Mouse (Mus musculus): ENCODE data around the gene Srebf2. TPM values are rescaled to one million over a fixed set of nuclear protein-coding genes. Genes with fewer than 3 reads are reported as not detected.
A peak's percentile ranks its signal among the peaks of the same experiment; 100 is the strongest.

Srebf2 gene
- polyA plus RNA-seq, 1 experiment from 2014 or later, result 141 TPM

MicroRNAs within 50 kb of the gene (microRNA counts, 519-probe panel; counts per million panel counts)
- microRNA mmu-miR-33, result 3,334 counts per million, percentile 26 among the panel's probes with 10 or more counts

Small RNA genes within 50 kb of the gene (microRNA-seq; reads per million reads assigned to microRNA genes)
- 76.0 reads per million, percentile 44 among the genes with 10 or more reads in this experiment for gene Mir33

Other genes with a start within 250 kb of the Srebf2 start
- 88.1 and 98.4 TPM in 2 replicates for gene Polr3h, start 220.9 kb upstream of the Srebf2 start, polyA plus RNA-seq (2014; fragmentation: Nextera tagmentation; extraction: Ambion mirVana)
- 170 and 208 TPM in 2 replicates for gene Csdc2, start 210.4 kb upstream of the Srebf2 start, polyA plus RNA-seq (2014; fragmentation: Nextera tagmentation; extraction: Ambion mirVana)
- 78.6 and 96.6 TPM in 2 replicates for gene Pmm1, start 186.3 kb upstream of the Srebf2 start, polyA plus RNA-seq (2014; fragmentation: Nextera tagmentation; extraction: Ambion mirVana)
- not detected in 2 replicates for gene 1700029P11Rik, start 166.6 kb upstream of the Srebf2 start, polyA plus RNA-seq (2014; fragmentation: Nextera tagmentation; extraction: Ambion mirVana)
- 42.1 and 48.6 TPM in 2 replicates for gene Xrcc6, start 159.3 kb upstream of the Srebf2 start, polyA plus RNA-seq (2014; fragmentation: Nextera tagmentation; extraction: Ambion mirVana)
- 58.3 and 58.7 TPM in 2 replicates for gene Desi1, start 113.3 kb upstream of the Srebf2 start, polyA plus RNA-seq (2014; fragmentation: Nextera tagmentation; extraction: Ambion mirVana)
- 231 and 251 TPM in 2 replicates for gene Snu13, start 99.6 kb upstream of the Srebf2 start, polyA plus RNA-seq (2014; fragmentation: Nextera tagmentation; extraction: Ambion mirVana)
- not detected in 2 replicates for gene 4930407I10Rik, start 88.0 kb upstream of the Srebf2 start, polyA plus RNA-seq (2014; fragmentation: Nextera tagmentation; extraction: Ambion mirVana)
- not detected in 2 replicates for gene Mei1, start 77.2 kb upstream of the Srebf2 start, polyA plus RNA-seq (2014; fragmentation: Nextera tagmentation; extraction: Ambion mirVana)
- gene Ccdc134, start 19.3 kb upstream of the Srebf2 start, polyA plus RNA-seq (2014; fragmentation: Nextera tagmentation; extraction: Ambion mirVana), result 12.7 and 12.8 TPM in 2 replicates
- 2.9 and 6.9 TPM in 2 replicates for gene Shisa8, start 65.6 kb downstream of the Srebf2 start, polyA plus RNA-seq (2014; fragmentation: Nextera tagmentation; extraction: Ambion mirVana)
- 0.32 and 1.4 TPM in 2 replicates for gene Tnfrsf13c, start 77.2 kb downstream of the Srebf2 start, polyA plus RNA-seq (2014; fragmentation: Nextera tagmentation; extraction: Ambion mirVana)
- gene Cenpm, start 97.6 kb downstream of the Srebf2 start, polyA plus RNA-seq (2014; fragmentation: Nextera tagmentation; extraction: Ambion mirVana), result 11.2 and 12.0 TPM in 2 replicates
- gene 1500009C09Rik, start 105.2 kb downstream of the Srebf2 start, polyA plus RNA-seq (2014; fragmentation: Nextera tagmentation; extraction: Ambion mirVana), result 6.5 and 13.3 TPM in 2 replicates
- 395 and 439 TPM in 2 replicates for gene Sept3, start 127.7 kb downstream of the Srebf2 start, polyA plus RNA-seq (2014; fragmentation: Nextera tagmentation; extraction: Ambion mirVana)
- gene Wbp2nl, start 151.8 kb downstream of the Srebf2 start, polyA plus RNA-seq (2014; fragmentation: Nextera tagmentation; extraction: Ambion mirVana), result 0.28 TPM in 1 of 2 replicates, not detected in the other
- gene Naga, start 191.7 kb downstream of the Srebf2 start, polyA plus RNA-seq (2014; fragmentation: Nextera tagmentation; extraction: Ambion mirVana), result 27.1 and 34.9 TPM in 2 replicates
- 0.87 and 2.4 TPM in 2 replicates for gene Pheta2, start 191.8 kb downstream of the Srebf2 start, polyA plus RNA-seq (2014; fragmentation: Nextera tagmentation; extraction: Ambion mirVana)
- gene Smdt1, start 191.8 kb downstream of the Srebf2 start, polyA plus RNA-seq (2014; fragmentation: Nextera tagmentation; extraction: Ambion mirVana), result 351 and 392 TPM in 2 replicates
- 391 and 432 TPM in 2 replicates for gene Ndufa6, start 207.1 kb downstream of the Srebf2 start, polyA plus RNA-seq (2014; fragmentation: Nextera tagmentation; extraction: Ambion mirVana)
- gene Cyp2d22, start 233.1 kb downstream of the Srebf2 start, polyA plus RNA-seq (2014; fragmentation: Nextera tagmentation; extraction: Ambion mirVana), result 0.99 and 1.8 TPM in 2 replicates
- not detected in 2 replicates for gene Cyp2d11, start 246.8 kb downstream of the Srebf2 start, polyA plus RNA-seq (2014; fragmentation: Nextera tagmentation; extraction: Ambion mirVana)

All from neural tube, embryonic 14.5 days (tissue).